25 mouse cellular contexts compared by ENCODE assay signal in the genomic region with DNA sequence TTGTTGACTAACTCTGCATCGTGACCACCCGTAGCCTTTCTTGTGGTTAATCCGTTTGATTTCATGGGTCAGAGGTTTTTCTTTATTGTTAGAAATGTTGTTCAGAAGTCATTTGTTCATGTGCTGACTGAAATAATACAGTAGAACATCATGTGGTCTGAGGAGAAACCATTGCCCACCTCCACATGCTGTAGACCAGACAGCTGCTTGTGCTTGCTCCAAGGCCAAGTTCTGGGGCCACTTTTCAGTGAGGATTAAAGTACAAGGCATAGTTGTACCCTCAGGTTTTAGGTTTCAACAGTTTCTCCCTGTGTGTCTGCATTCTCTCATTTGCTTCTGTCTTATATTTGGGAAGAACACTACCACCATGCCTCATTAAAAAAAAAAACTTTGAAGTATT. TPM values are rescaled to one million over a fixed set of nuclear protein-coding genes. Genes with fewer than 3 reads are reported as not detected.
"Had no signal": no experiment of that assay in that cellular context is flagged by ENCODE, and none has a peak within 500 bp of the region (broad histone marks: within the 10 kb centered on the region; RNA-seq: fewer than 3 reads in every experiment).

No protein-coding gene starts in this region.

- DNase-seq: cerebellum, adult 2 months; cerebellum, adult 8-10 months; cerebellum, adult 9-10 months; embryo, embryonic 11 days; forebrain, postnatal 0 days; gastrocnemius, adult 2 months; gastrocnemius, postnatal 25 days; gastrocnemius, postnatal 36 days; heart, adult 11 months; heart, adult 18-20 months; heart, adult 2 months had no signal

- H3K4me3 ChIP-seq: embryonic facial prominence, embryonic 10.5 days; embryonic facial prominence, embryonic 12.5 days; embryonic facial prominence, embryonic 13.5 days; embryonic facial prominence, embryonic 15.5 days; erythroblast, embryonic 14.5 days; forebrain, embryonic 10.5 days; forebrain, embryonic 12.5 days; forebrain, embryonic 13.5 days; forebrain, embryonic 15.5 days; gastrocnemius, adult 2 months; heart, adult 2 months had no signal

- H3K27me3 ChIP-seq: embryonic facial prominence, embryonic 12.5 days; embryonic facial prominence, embryonic 13.5 days; embryonic facial prominence, embryonic 15.5 days; forebrain, embryonic 12.5 days; forebrain, embryonic 13.5 days; forebrain, embryonic 15.5 days had no signal

- H3K4me2 ChIP-seq: embryonic facial prominence, embryonic 12.5 days; embryonic facial prominence, embryonic 13.5 days; embryonic facial prominence, embryonic 15.5 days; forebrain, embryonic 12.5 days; forebrain, embryonic 13.5 days; forebrain, embryonic 15.5 days had no signal

RNA-seq across cellular contexts. Expression of a gene that starts 5.0 kb away (rescaled TPM):
- polyA plus RNA-seq: embryonic facial prominence, embryonic 10.5 days; embryonic facial prominence, embryonic 11.5 days; embryonic facial prominence, embryonic 12.5 days; embryonic facial prominence, embryonic 13.5 days; embryonic facial prominence, embryonic 14.5 days; embryonic facial prominence, embryonic 15.5 days; erythroblast, embryonic 14.5 days; forebrain, embryonic 10.5 days; forebrain, embryonic 11.5 days; forebrain, embryonic 12.5 days; forebrain, embryonic 13.5 days; forebrain, embryonic 14.5 days; forebrain, embryonic 15.5 days; forebrain, embryonic 16.5 days; forebrain, postnatal 0 days; heart, adult 2 months had no signal

RNA-seq across cellular contexts. Expression of a gene that starts 23.9 kb away (rescaled TPM):
- polyA plus RNA-seq: erythroblast, embryonic 14.5 days; forebrain, embryonic 10.5 days; forebrain, embryonic 13.5 days; forebrain, embryonic 14.5 days; forebrain, embryonic 16.5 days had no signal

RNA-seq across cellular contexts. Expression of a gene that starts 43.4 kb away (rescaled TPM):
- polyA plus RNA-seq: erythroblast, embryonic 14.5 days had no signal
